Mouse (Mus musculus) kidney, postnatal 0 days (tissue): Measurements from ENCODE around the gene Slc25a11. TPM values are rescaled to one million over a fixed set of nuclear protein-coding genes. Genes with fewer than 3 reads are reported as not detected.

ENCODE experiments used
- ATAC-seq: fragments of 200-750 bp; cut with Nextera tagmentation; replicated peaks from 2 replicates; pipeline ENCODE4 v1.8.0; 2017; ENCODE audit warnings: low read depth, moderate number of reproducible peaks, moderate TSS enrichment, moderate library complexity; ENCODE audit not compliant: low FRiP score
- DNase-seq: peaks from one replicate; pipeline ENCODE4 v3.0.0-alpha.2; 2016; ENCODE audit warnings: low spot score
- H3K27ac ChIP-seq: fragments of 300-500 bp; sonication (generic); 2 replicates; pipeline ENCODE4 v1.5.1; 2014; ENCODE audit warnings: mild to moderate bottlenecking
- H3K27me3 ChIP-seq: fragments of 300-500 bp; sonication (generic); 2 replicates; pipeline ENCODE4 v1.6.1; 2014; ENCODE audit warnings: low read length, mixed read lengths; ENCODE audit not compliant: insufficient read depth
- H3K36me3 ChIP-seq: fragments of 300-500 bp; sonication (generic); 2 replicates; pipeline ENCODE4 v1.6.1; 2014; ENCODE audit warnings: low read length, mixed read lengths; ENCODE audit not compliant: insufficient read depth
- H3K4me1 ChIP-seq: fragments of 300-500 bp; sonication (generic); replicated peaks from 2 replicates; pipeline ENCODE4 v1.6.1; 2014; ENCODE audit warnings: antibody characterized with exemption, low read length, mixed read lengths; ENCODE audit not compliant: insufficient read depth
- H3K4me2 ChIP-seq: fragments of 300-500 bp; sonication (generic); 2 replicates; pipeline ENCODE4 v1.6.1; 2014; ENCODE audit warnings: mild to moderate bottlenecking, low read length, moderate library complexity, mixed read lengths
- H3K4me3 ChIP-seq: fragments of 300-500 bp; sonication (generic); replicated peaks from 2 replicates; pipeline ENCODE4 v1.5.1; 2014; ENCODE audit warnings: low read depth, low read length
- H3K9ac ChIP-seq: fragments of 300-500 bp; sonication (generic); 2 replicates; pipeline ENCODE4 v1.6.1; 2014; ENCODE audit warnings: low read depth, low read length
- H3K9me3 ChIP-seq: fragments of 300-500 bp; sonication (generic); replicated peaks from 2 replicates; pipeline ENCODE4 v1.6.1; 2016; ENCODE audit warnings: low read length, inconsistent platforms, mixed read lengths
- CTCF ChIP-seq: IDR thresholded peaks from 2 replicates; pipeline ENCODE4 v1.5.1; 2016; ENCODE audit warnings: antibody characterized with exemption, low read depth, mild to moderate bottlenecking, moderate library complexity
- WGBS: fragments of 180-500 bp; shearing (Covaris S2); extraction: QIAGEN DNeasy Blood & Tissue Kit; methylation state at CpG from one replicate; pipeline ENCODE4 v1.1.7; 2014; 5-methylcytosine and 5-hydroxymethylcytosine counted together
- polyA plus RNA-seq: library from polyadenylated mRNA; unstranded; fragments of >200 nt; fragmentation: Nextera tagmentation; extraction: Ambion mirVana; gene quantifications from 2 replicates; pipeline ENCODE4 v1.2.1, GENCODE M21; 2015

Gene Slc25a11
- polyA plus RNA-seq, 1 experiment from 2014 or later, result 227 TPM

- Histone ChIP-seq H3K27me3 (no peaks in the 10 kb centered on the region), H3K4me2 (peak overlapping the region; percentile 75), H3K4me1 (peaks cover 8% of the 10 kb centered on the region; the same call in 1 of the 2 replicates), H3K36me3 (peaks cover 39% of the 10 kb centered on the region), H3K9me3 (no peaks in the 10 kb centered on the region), H3K4me3 (peak overlapping the region; percentile 78), H3K9ac (peak overlapping the region; percentile 84), H3K27ac (peak overlapping the region; percentile 89)
- no peak for DNase-seq
- no peak for ATAC-seq
- 88% methylated on average over 12 of the region's 12 CpGs for WGBS
- no peak for TF ChIP-seq CTCF
These were observed 1.6 kb downstream of the Slc25a11 start for GRCm38 (mm10) chr11:70645461-70646258.

GRCm38 (mm10) chr11:70644564-70645103, 2.6 kb downstream of the Slc25a11 start:
- Histone ChIP-seq H3K4me3 (no peak overlapping the region), H3K9me3 (no peaks in the 10 kb centered on the region), H3K4me2 (no peak overlapping the region), H3K36me3 (peaks cover 29% of the 10 kb centered on the region), H3K27ac (no peak overlapping the region), H3K27me3 (no peaks in the 10 kb centered on the region), H3K9ac (no peak overlapping the region), H3K4me1 (peaks cover 8% of the 10 kb centered on the region; the same call in 1 of the 2 replicates)
- TF ChIP-seq CTCF, result no peak
- 97% methylated on average over 8 of the region's 8 CpGs for WGBS
- no peak for DNase-seq
- no peak for ATAC-seq

- no peak for DNase-seq
- Histone ChIP-seq H3K27ac (no peak overlapping the region), H3K27me3 (no peaks in the 10 kb centered on the region), H3K36me3 (peaks cover 16% of the 10 kb centered on the region), H3K9me3 (no peaks in the 10 kb centered on the region), H3K4me2 (no peak overlapping the region), H3K4me1 (peaks cover 8% of the 10 kb centered on the region; the same call in 1 of the 2 replicates), H3K4me3 (no peak overlapping the region), H3K9ac (no peak overlapping the region)
- WGBS, result 90% methylated on average over 6 of the region's 6 CpGs
- TF ChIP-seq CTCF, result no peak
- no peak for ATAC-seq
These were observed 4.2 kb downstream of the Slc25a11 start for GRCm38 (mm10) chr11:70643051-70643450.

- no peak for DNase-seq
- Histone ChIP-seq H3K36me3 (peaks cover 16% of the 10 kb centered on the region), H3K4me3 (no peak overlapping the region), H3K9ac (no peak overlapping the region), H3K27ac (no peak overlapping the region), H3K9me3 (no peaks in the 10 kb centered on the region), H3K4me1 (peaks cover 8% of the 10 kb centered on the region; the same call in 1 of the 2 replicates), H3K27me3 (no peaks in the 10 kb centered on the region), H3K4me2 (no peak overlapping the region)
- TF ChIP-seq CTCF, result no peak
- ATAC-seq, result no peak
- 79% methylated on average over 7 of the region's 7 CpGs for WGBS
These were observed 6.0 kb downstream of the Slc25a11 start for GRCm38 (mm10) chr11:70641241-70641640.

GRCm38 (mm10) chr11:70639976-70640375, 7.3 kb downstream of the Slc25a11 start:
- peaks cover under 1% of the 10 kb centered on the region; the same call in 1 of the 2 replicates for H3K4me1 ChIP-seq
- no peaks in the 10 kb centered on the region for H3K27me3 ChIP-seq
- H3K4me3 ChIP-seq, result no peak overlapping the region
- H3K9ac ChIP-seq, result no peak overlapping the region
- H3K27ac ChIP-seq, result no peak overlapping the region
- no peak overlapping the region for H3K4me2 ChIP-seq
- no peak for ATAC-seq
- TF ChIP-seq CTCF, result no peak
- peaks cover 11% of the 10 kb centered on the region for H3K36me3 ChIP-seq
- WGBS, result 79% methylated on average over 8 of the region's 8 CpGs
- no peaks in the 10 kb centered on the region for H3K9me3 ChIP-seq
- no peak for DNase-seq

- TF ChIP-seq CTCF, result no peak
- Histone ChIP-seq H3K4me1 (no peaks in the 10 kb centered on the region; the same call in 1 of the 2 replicates), H3K4me3 (no peak within 1 kb of the TSS), H3K9ac (no peak within 1 kb of the TSS), H3K36me3 (no peaks in the 10 kb centered on the region), H3K9me3 (no peaks in the 10 kb centered on the region), H3K27me3 (no peaks in the 10 kb centered on the region), H3K4me2 (no peak within 1 kb of the TSS), H3K27ac (no peak within 1 kb of the TSS)
- ATAC-seq, result no peak
- 44% methylated on average over 5 of the region's 5 CpGs for WGBS
- DNase-seq, result no peak
These were observed 8.5 kb downstream of the Slc25a11 start, which contains the start of gene Gp1ba for GRCm38 (mm10) chr11:70638714-70639278. Gene Gp1ba, plus strand, starts transcription at chr11:70639122.
